Mouse (Mus musculus) G1E (cell line): ENCODE data around the gene Dph2. TPM values are rescaled to one million over a fixed set of nuclear protein-coding genes. Genes with fewer than 3 reads are reported as not detected.

Experiments used
- ATAC-seq: 2 replicates; pipeline ENCODE4 v1.8.0; 2016; ENCODE audit warnings: mild to moderate bottlenecking; ENCODE audit not compliant: insufficient number of reproducible peaks, poor library complexity, low FRiP score, severe bottlenecking; ENCODE audit errors: extremely low read depth
- DNase-seq: peaks from one replicate; pipeline ENCODE4 v3.0.0; 2012; ENCODE audit warnings: low spot score
- H3K27me3 ChIP-seq: 2 replicates; pipeline ENCODE4 v1.6.1; 2012; ENCODE audit warnings: mild to moderate bottlenecking, low read length, inconsistent platforms; ENCODE audit not compliant: insufficient read depth
- H3K36me3 ChIP-seq: replicated peaks from 2 replicates; pipeline ENCODE3; 2012; ENCODE audit warnings: mild to moderate bottlenecking, inconsistent platforms
- H3K4me1 ChIP-seq: 2 replicates; pipeline ENCODE4 v1.6.1; 2012; ENCODE audit warnings: low read depth, low read length, inconsistent platforms, mixed read lengths; ENCODE audit not compliant: insufficient read depth
- H3K4me3 ChIP-seq: 2 replicates; pipeline ENCODE4 v1.5.1; 2012; ENCODE audit warnings: low read depth, mild to moderate bottlenecking, inconsistent platforms, low read length, moderate library complexity, mixed read lengths
- H3K9me3 ChIP-seq: replicated peaks from 2 replicates; pipeline ENCODE4 v1.6.1; 2012; ENCODE audit warnings: inconsistent platforms
- CTCF ChIP-seq: IDR thresholded peaks from 2 replicates; pipeline ENCODE4 v1.5.1; 2012; ENCODE audit warnings: low read depth, low read length, inconsistent platforms, mixed read lengths
- GATA1 ChIP-seq: IDR thresholded peaks from 2 replicates; pipeline ENCODE4 v1.6.1; 2012; ENCODE audit warnings: borderline replicate concordance, low read length, inconsistent platforms, mixed read lengths
- GATA2 ChIP-seq: IDR thresholded peaks from 2 replicates; pipeline ENCODE4 v1.6.1; 2012; ENCODE audit warnings: low read depth, low read length, inconsistent platforms, borderline replicate concordance
- POLR2AphosphoS5 ChIP-seq: IDR thresholded peaks from 2 replicates; pipeline ENCODE4 v1.6.1; 2012; ENCODE audit warnings: low read depth, low read length, inconsistent platforms; ENCODE audit not compliant: insufficient replicate concordance
- TAL1 ChIP-seq: conservative IDR thresholded peaks from 2 replicates; pipeline ENCODE4 v1.6.1; 2012; ENCODE audit warnings: low read depth, low read length, inconsistent platforms, mixed read lengths
- polyA plus RNA-seq: library from polyadenylated mRNA; stranded (reverse); fragments of >175 nt; gene quantifications from 2 replicates; pipeline ENCODE4 v1.2.3, GENCODE M21; 2012
- total RNA-seq, 2 experiments: library from RNA; stranded (forward) in 1 of 2; stranded (reverse) in 1 of 2; fragments of 200-1000 nt in 1 of 2; fragments of >200 nt in 1 of 2; fragmentation: Nextera tagmentation in 1 of 2; gene quantifications; 2 replicates each; pipeline ENCODE4 v1.2.3; 2014 to 2017

Dph2 gene
- total and polyA plus RNA-seq, 3 experiments = 8.4 to 19.4 (median 11.3) TPM

- no peak for DNase-seq
- ATAC-seq = no peak
- no peak overlapping the region for H3K4me3 ChIP-seq
- H3K9me3 ChIP-seq = no peaks in the 10 kb centered on the region
- H3K27me3 ChIP-seq = peaks cover 17% of the 10 kb centered on the region
- TF ChIP-seq TAL1 (no peak), POLR2AphosphoS5 (no peak), GATA1 (no peak), GATA2 (no peak), CTCF (no peak)
- peaks cover 6% of the 10 kb centered on the region for H3K36me3 ChIP-seq
- H3K4me1 ChIP-seq = peaks cover 36% of the 10 kb centered on the region
Observed at GRCm38 (mm10) chr4:117918261-117918660, 26.4 kb upstream of the Dph2 start.

- Histone ChIP-seq H3K9me3 (no peaks in the 10 kb centered on the region), H3K4me3 (no peak overlapping the region), H3K27me3 (peaks cover 13% of the 10 kb centered on the region), H3K36me3 (peaks cover 10% of the 10 kb centered on the region), H3K4me1 (peaks cover 36% of the 10 kb centered on the region)
- DNase-seq (no peak), ATAC-seq (no peak)
- TF ChIP-seq GATA2 = no peak
- TF ChIP-seq POLR2AphosphoS5 = no peak
Observed at GRCm38 (mm10) chr4:117917847-117918246, 26.0 kb upstream of the Dph2 start.

DNA sequence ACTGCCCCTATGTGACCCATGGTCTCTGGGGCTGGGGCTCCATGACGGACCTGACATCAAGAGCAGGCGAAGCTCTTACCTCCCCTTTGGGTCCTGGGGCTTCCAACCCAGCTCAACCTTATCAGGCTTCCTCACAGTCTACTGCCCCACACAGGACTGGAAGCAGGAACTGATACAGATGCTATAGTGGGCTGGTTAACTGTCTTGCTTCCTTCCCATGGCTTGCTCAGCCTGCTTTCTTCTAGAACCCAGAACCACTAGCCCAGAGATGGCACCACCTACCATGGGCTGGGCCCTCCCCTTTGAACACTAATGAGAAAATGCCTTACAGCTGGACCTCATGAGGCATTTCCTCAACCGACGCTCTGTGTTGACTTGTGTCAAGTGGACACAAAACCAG is 25.6 kb upstream of the Dph2 start:
- DNase-seq = no peak
- H3K4me3 ChIP-seq = no peak overlapping the region

DNA sequence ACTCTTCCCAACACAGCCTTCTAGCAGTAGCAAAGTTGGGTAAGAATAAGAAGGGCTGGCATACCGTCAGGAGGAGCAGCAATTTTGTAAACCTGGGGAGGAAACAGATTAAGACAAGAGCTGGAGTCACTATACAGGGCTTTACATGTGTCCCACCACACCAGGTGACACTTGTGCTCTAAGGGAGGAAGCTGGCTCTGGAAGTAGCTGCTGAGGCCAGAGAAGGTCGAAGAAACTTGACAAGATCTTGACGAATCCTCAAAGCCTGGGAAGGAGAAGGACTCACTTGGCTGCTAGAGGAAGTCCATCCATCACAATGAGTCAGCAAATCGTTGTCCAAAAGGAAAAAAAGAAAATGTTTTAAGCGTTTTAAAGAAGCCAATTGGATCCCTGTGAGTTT is 24.6 kb upstream of the Dph2 start:
- H3K4me3 ChIP-seq = no peak overlapping the region
- peaks cover 43% of the 10 kb centered on the region for H3K4me1 ChIP-seq
- H3K36me3 ChIP-seq = peaks cover 25% of the 10 kb centered on the region
- no peaks in the 10 kb centered on the region for H3K9me3 ChIP-seq
- TF ChIP-seq GATA2 (no peak), CTCF (no peak), GATA1 (no peak), TAL1 (no peak), POLR2AphosphoS5 (no peak)
- DNase-seq = no peak
- 0 out of 2 replicates have a peak, but pooled peaks cover 3% of the 10 kb centered on the region for H3K27me3 ChIP-seq
- ATAC-seq = no peak

More for the DNA sequence above, 25.6 kb upstream of the Dph2 start:
- TF ChIP-seq GATA1 (no peak), CTCF (no peak), GATA2 (no peak), TAL1 (no peak), POLR2AphosphoS5 (no peak)
- Histone ChIP-seq H3K36me3 (peaks cover 14% of the 10 kb centered on the region), H3K9me3 (no peaks in the 10 kb centered on the region), H3K27me3 (peaks cover 11% of the 10 kb centered on the region), H3K4me1 (peaks cover 38% of the 10 kb centered on the region)
- no peak for ATAC-seq

- H3K36me3 ChIP-seq = peaks cover 31% of the 10 kb centered on the region
- H3K27me3 ChIP-seq = 0 out of 2 replicates have a peak, but pooled peaks cover 3% of the 10 kb centered on the region
- DNase-seq = peak; percentile 39
- H3K4me1 ChIP-seq = peaks cover 43% of the 10 kb centered on the region
- H3K9me3 ChIP-seq = no peaks in the 10 kb centered on the region
- peak overlapping the region; percentile 82 for H3K4me3 ChIP-seq
- TF ChIP-seq TAL1 (no peak), GATA1 (no peak), GATA2 (no peak), CTCF (no peak), POLR2AphosphoS5 (no peak)
- no peak for ATAC-seq
Observed at GRCm38 (mm10) chr4:117915489-117916105, 23.8 kb upstream of the Dph2 start.

DNA sequence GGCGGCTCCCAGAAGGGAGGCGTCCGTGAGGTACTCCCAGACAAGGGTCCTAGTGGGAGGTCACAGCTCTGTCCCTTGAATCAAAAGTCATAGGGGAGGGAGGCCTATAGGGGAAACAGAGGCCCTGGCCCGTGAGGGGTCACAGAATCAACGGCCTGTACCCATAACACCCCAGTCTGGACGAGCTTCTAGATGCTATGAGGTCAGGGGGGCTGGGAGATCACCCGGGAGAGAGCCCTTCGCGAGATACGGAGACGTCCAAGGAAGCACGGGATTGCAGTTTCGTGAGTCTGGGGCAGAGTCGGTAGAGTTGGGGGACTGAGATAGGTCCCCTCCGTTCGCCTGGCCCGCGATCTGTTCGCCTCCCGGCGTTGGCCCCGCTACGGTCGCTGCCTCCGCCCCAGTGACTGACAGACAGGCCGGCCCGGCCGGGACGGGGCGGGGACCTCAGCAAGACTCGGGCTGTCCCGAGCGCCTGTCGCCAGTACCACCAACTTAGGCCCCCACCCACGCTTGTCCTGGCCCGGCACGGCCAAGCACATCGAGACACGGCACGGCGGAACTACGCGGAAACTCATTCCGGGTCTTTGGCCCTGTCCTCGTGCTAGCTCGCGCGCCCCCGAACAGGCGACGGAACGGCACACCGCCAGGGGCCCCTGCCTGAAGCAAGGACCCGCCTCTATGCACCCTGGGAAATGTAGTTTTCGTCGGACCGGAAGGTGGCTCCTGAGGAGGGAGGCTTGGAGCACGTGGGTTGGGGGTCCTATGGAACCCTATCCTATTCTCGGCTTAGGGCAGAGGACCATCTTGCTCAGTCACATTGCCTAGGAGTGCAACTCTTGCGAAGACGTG is 23.0 kb upstream of the Dph2 start, which contains the start of gene Ipo13:
Gene Ipo13 (minus strand): TSS at position 409 of the 852 bp plus-strand sequence.
- ATAC-seq (peak; percentile 76), DNase-seq (peak; percentile 96)
- peak within 1 kb of the TSS; percentile 82 for H3K4me3 ChIP-seq
- no peak for TF ChIP-seq GATA2
- TF ChIP-seq POLR2AphosphoS5 = no peak
- TF ChIP-seq GATA1 = no peak
- no peak for TF ChIP-seq TAL1
- TF ChIP-seq CTCF = no peak
- peaks cover 43% of the 10 kb centered on the region for H3K4me1 ChIP-seq
- H3K36me3 ChIP-seq = peaks cover 36% of the 10 kb centered on the region
- H3K9me3 ChIP-seq = no peaks in the 10 kb centered on the region
- H3K27me3 ChIP-seq = 0 out of 2 replicates have a peak, but pooled peaks cover 3% of the 10 kb centered on the region
